Mouse (Mus musculus): ENCODE data around the gene Lnpep.

The Lnpep gene

DNA sequence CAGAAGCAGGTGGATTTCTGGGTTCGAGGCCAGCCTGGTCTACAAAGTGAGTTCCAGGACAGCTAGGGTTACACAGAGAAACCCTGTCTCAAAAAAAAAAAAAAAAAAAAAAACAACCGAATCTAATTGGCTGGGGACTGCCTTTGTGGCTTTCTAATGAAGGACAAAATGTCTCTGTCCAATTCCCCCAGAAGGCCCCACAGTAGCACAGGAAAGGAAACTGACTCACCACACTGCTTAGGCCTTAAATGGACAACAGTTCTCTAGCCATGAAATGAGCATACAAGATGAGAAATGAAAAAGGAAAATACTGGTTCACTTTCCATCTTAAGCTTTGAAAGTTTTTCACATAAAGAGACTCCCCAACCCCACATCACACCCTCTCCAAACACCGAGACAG is 15.3 kb downstream of the Lnpep start:
- no peak for DNase-seq (ENCODE audit: low read depth, low spot score)

DNA sequence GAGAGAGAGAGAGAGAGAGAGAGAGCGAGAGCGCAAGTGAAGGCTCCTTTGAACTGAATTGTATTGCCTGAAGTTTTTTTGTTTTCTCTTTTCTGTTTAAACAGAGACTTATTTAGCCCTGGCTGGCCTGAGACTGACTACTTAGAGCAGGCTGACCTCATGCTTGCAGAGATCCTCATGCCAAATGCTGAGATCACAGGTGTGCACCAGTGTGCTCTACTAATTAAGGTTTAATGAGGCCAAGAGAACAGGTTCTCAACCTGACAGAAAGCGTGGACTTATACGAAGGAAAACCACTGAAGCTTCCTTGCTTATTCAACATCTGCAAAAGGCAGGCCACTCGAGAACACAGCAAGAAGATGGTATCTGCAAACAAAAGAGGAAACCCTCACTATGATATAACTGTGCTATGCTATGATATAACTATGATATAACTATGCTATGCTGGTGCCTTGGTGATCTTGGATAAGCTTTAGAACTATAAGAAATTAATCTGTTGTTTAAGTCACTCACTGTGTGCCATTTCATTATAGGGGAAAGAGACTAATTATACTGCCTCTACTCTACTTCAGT is 16.3 kb downstream of the Lnpep start:
- no peak for DNase-seq (ENCODE audit: low read depth, low spot score)

DNA sequence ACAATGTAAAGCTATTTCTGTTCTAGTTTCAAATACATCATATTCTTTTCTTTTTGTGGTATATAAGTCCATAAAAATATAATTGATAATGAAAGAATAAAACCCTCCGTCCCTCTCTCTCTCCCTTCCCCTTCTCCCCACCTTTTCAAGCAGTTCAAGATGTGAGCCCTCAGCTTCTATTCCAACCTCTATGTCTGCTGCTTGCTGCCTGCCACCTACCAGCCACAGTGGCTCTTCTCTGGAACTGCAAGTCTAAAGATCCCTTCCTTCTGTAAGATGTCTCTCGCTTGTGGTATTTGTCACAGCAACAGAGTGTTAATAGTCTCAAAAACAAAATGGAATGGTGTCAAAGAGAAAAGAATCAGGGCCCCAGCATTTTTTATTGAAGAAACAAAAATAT is 20.3 kb downstream of the Lnpep start:
- DNase-seq (ENCODE audit: low read depth, low spot score) = no peak

GRCm38 (mm10) chr17:17603609-17604008 is 21.2 kb downstream of the Lnpep start:
- no peak for DNase-seq (ENCODE audit: low read depth, low spot score)

- DNase-seq (ENCODE audit: low read depth, low spot score) = no peak
These were observed 22.1 kb downstream of the Lnpep start for GRCm38 (mm10) chr17:17602786-17603185.

- no peak for DNase-seq (ENCODE audit: low read depth, low spot score)
These were observed 22.5 kb downstream of the Lnpep start for GRCm38 (mm10) chr17:17602330-17602729.

GRCm38 (mm10) chr17:17600804-17601252 is 24.0 kb downstream of the Lnpep start:
- DNase-seq (ENCODE audit: low read depth, low spot score) = no peak

DNA sequence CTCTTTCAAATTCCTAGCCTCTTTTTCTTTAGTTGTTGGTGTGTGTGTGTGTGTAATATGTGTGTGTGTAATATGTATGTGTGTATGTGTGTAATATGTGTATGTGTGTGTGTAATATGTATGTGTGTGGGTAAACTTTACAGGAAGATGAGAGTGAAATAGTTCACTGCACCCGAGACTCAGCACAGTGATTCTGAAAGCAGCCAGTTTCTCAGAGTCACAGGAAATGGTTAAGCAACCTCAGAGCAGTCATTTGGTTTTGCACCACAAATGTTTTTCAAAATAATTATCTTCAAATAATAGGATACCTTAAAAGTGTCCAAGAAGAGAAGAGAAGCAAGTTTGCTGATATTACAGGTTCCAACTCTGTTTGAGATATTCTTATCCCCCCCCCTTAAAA is 24.8 kb downstream of the Lnpep start:
- DNase-seq (ENCODE audit: low read depth, low spot score) = no peak

DNA sequence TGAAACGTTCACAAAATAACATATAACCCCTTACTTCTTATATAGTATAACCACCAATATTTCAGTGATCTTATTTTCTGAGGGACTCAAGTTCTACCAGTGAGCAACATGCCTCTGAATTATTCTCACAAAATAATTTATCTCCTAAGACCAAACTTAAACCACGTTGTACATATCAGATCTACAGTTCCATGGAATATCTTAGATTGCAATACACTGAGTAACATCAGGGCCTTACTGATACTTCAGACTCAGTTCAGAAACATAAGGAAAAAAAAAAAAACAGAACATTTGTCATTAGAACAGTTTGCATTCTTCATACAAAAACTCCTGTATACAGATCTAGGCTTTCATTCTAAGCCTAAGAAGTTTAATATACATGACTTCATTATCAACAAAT is 26.5 kb downstream of the Lnpep start:
- no peak for DNase-seq (ENCODE audit: low read depth, low spot score)

DNA sequence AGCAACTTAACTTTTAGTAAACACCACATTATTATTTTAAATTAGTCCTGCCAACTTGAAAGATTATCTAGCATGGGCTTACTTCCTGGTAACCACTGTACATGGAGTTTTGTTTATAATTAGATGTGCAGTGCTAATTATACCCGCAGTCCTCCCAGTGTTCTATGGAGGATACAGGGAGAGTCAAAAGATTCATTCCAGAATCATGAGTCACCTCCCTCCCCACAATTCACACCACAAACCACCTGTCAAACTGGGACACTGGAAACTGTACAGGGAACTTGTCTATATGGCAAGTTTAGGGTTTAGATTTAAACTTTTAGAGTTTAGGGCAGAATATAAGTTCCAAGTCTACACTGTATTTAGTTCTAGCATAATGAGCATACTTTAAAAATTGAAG is 31.9 kb downstream of the Lnpep start:
- DNase-seq (ENCODE audit: low read depth, low spot score) = no peak

- DNase-seq (ENCODE audit: low read depth, low spot score) = no peak
These were observed 37.4 kb downstream of the Lnpep start for GRCm38 (mm10) chr17:17587333-17588047.

DNA sequence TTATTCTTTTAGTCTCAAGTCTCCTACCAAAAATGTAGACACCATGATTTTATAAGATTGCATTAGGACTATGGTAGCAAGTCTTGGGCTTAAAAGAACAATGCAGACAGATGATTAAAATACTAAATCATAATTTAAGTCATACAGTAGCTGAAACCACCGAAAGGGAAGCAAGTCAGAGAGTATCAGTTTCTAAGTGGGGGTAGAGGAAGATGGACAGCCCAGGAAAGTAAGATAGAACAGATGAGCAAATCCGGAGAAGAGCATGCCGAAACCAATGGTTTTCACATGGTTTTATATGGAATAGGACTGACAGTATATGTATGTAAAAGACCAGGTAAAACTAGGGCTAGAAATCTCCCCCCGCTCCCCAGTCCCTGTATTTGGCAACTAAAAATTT is 39.7 kb downstream of the Lnpep start:
- DNase-seq (ENCODE audit: low read depth, low spot score) = no peak

- DNase-seq (ENCODE audit: low read depth, low spot score) = peak; percentile 70
These were observed 41.0 kb downstream of the Lnpep start for GRCm38 (mm10) chr17:17583896-17584295.

DNA sequence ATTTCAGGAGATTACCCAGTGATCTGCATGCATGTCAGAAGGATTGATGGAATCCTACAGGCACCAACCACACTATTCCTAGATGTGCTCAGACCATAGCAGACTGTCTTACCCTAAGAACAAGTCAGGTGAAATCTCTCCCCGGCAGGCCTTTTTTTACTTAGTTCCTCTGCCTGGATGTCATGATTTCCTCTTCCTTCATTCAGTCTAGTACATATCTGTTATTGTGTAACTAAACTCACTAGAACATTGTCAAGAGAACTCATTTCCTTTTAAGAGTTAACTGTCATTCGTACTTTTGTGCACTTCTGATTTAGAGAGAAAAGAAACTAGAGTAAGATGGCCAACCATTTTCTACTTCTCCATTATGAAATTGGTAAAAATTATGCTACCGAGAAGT is 43.6 kb downstream of the Lnpep start:
- peak; percentile 19 for DNase-seq (ENCODE audit: low read depth, low spot score)

- no peak for DNase-seq (ENCODE audit: low read depth, low spot score)
These were observed 48.5 kb downstream of the Lnpep start for GRCm38 (mm10) chr17:17576399-17576798.

DNA sequence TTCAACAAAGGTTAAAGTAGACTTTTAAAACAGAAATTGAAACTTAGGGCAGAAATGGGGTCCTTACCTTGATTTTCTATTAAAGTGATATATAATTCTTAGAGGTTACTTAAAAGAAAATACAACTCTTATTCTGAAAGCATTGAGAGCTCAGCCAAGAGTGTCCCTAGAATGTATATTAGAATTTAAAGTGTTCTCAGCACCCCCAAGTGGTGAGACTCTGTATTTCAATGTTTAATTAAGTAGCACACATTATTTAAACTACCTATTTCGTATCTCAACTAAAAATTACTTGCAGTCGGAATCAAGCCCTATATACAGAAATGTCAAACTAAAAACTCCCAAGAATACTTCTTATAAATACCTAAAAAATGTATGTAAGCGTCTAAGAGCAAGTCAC is 57.8 kb downstream of the Lnpep start:
- DNase-seq (ENCODE audit: low read depth, low spot score) = peak; percentile 56

DNA sequence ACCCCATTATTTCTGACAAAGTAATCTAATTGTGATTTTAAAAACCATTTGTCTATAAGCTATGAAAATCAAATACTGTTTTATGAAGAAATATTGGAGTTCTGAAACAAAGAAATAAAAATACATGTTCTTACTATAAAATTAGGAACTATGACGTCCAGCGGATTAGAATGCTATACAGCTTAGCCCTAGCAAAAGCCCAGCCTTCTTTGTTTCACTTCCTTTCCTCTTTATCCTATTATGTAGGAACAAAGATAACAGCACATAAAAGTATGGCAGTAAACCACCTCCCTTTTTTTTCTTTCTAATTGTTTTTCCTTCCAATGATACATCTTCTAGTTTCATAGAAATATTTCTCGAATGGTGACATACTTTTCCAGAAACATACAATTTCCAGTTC is 75.9 kb downstream of the Lnpep start:
- DNase-seq (ENCODE audit: low read depth, low spot score) = no peak

GRCm38 (mm10) chr17:17531338-17531737 is 93.5 kb downstream of the Lnpep start:
- no peak for DNase-seq (ENCODE audit: low read depth, low spot score)

DNA sequence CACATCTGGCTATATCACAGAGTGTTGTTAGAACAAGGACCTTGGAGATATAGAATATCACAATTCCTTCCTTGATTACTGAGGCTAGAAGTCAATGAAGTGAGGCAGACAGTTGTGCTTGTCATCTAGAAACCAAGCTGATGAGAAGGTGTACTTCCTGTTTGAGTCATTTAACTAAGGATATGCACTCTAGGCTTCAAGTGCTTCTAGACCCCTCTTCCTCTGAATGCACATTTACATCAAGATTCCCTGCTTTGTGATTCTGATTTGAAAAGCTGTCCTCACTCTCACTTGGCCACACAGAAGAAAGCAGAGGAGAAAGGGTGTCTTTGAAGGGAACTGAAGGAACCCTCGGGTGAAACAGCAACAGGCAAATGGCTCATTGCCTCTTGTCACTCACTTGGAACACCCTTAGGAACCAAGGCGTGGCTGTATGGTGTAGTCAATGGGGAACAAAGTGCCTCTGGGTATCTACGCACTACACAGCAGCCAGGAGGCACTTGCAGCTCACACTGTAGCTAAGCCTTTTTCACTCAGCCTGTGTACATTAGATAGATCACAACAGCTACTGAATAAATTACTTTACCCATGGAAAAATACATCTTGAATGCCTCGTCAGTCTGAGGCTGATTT is 108.3 kb downstream of the Lnpep start:
- peak; percentile 89 for DNase-seq (ENCODE audit: low read depth, low spot score)

- peak; percentile 50 for DNase-seq (ENCODE audit: low read depth, low spot score)
These were observed 118.2 kb downstream of the Lnpep start for GRCm38 (mm10) chr17:17506677-17507076.

DNA sequence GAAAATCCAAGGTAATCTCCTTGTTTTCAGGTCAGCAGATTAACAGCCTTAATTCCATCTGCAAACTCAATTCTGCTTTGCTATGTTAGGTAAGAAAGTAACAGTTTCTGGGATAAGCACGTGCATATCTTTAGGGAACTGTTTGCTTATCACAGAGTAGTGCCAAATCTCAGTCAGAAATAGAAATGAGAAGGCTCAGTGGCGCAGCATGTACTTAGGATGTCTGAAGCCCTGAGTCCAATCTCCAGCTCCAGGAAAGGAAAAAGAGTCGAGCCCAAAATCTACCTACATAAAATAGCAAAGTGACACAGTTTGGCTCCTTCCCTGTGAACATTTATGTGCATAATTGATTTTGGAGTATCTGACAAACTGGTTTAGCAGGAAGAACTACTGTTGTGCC is 125.6 kb downstream of the Lnpep start:
- no peak for DNase-seq (ENCODE audit: low read depth, low spot score)

GRCm38 (mm10) chr17:17498848-17499247 is 126.0 kb downstream of the Lnpep start:
- DNase-seq (ENCODE audit: low read depth, low spot score) = no peak

- peak; percentile 60 for DNase-seq (ENCODE audit: low read depth, low spot score)
These were observed 128.1 kb downstream of the Lnpep start for GRCm38 (mm10) chr17:17496730-17497129.

Measured in R1 (cell line).